Mouse (Mus musculus) forebrain, embryonic 13.5 days (tissue): Measurements from ENCODE around the gene Alkbh1. TPM values are rescaled to one million over a fixed set of nuclear protein-coding genes. Genes with fewer than 3 reads are reported as not detected.

Experiments
- ATAC-seq: fragments of 200-750 bp; cut with Nextera tagmentation; 2 replicates; pipeline ENCODE4 v1.8.0; 2017
- H3K27ac ChIP-seq: fragments of 300-500 bp; sonication (generic); 2 replicates; pipeline ENCODE4 v1.5.1; 2015; ENCODE audit warnings: inconsistent platforms, mild to moderate bottlenecking, moderate library complexity
- H3K27me3 ChIP-seq: fragments of 300-500 bp; sonication (generic); 2 replicates; pipeline ENCODE4 v1.6.1; 2015; ENCODE audit warnings: mild to moderate bottlenecking, inconsistent platforms
- H3K36me3 ChIP-seq: fragments of 300-500 bp; sonication (generic); 2 replicates; pipeline ENCODE4 v1.6.1; 2015; ENCODE audit warnings: mild to moderate bottlenecking, inconsistent platforms; ENCODE audit not compliant: poor library complexity, severe bottlenecking
- H3K4me1 ChIP-seq: fragments of 300-500 bp; sonication (generic); 2 replicates; pipeline ENCODE4 v1.6.1; 2015; ENCODE audit warnings: inconsistent platforms
- H3K4me2 ChIP-seq: fragments of 300-500 bp; sonication (generic); 2 replicates; pipeline ENCODE4 v1.6.1; 2015; ENCODE audit warnings: inconsistent platforms, mild to moderate bottlenecking, moderate library complexity
- H3K4me3 ChIP-seq: fragments of 300-500 bp; sonication (generic); 2 replicates; pipeline ENCODE4 v1.5.1; 2015; ENCODE audit warnings: mild to moderate bottlenecking, inconsistent platforms
- H3K9ac ChIP-seq: fragments of 300-500 bp; sonication (generic); 2 replicates; pipeline ENCODE4 v1.6.1; 2015; ENCODE audit warnings: mild to moderate bottlenecking, inconsistent platforms
- H3K9me3 ChIP-seq: fragments of 300-500 bp; sonication (generic); replicated peaks from 2 replicates; pipeline ENCODE4 v1.6.1; 2016; ENCODE audit warnings: inconsistent platforms
- WGBS: fragments of 180-500 bp; shearing (Covaris S2); methylation state at CpG from one replicate; pipeline ENCODE4 v1.1.7; 2015; 5-methylcytosine and 5-hydroxymethylcytosine counted together
- polyA plus RNA-seq: library from polyadenylated mRNA; unstranded; fragments of >200 nt; fragmentation: Nextera tagmentation; extraction: Ambion mirVana; gene quantifications from 2 replicates; pipeline ENCODE4 v1.2.1, GENCODE M21; 2015

Gene Alkbh1
- polyA plus RNA-seq, 1 experiment from 2014 or later, result 47.2 TPM

GRCm38 (mm10) chr12:87442177-87443114 lies 1.4 kb downstream of the Alkbh1 start:
- peaks cover 29% of the 10 kb centered on the region for H3K4me1 ChIP-seq
- no peak overlapping the region for H3K27ac ChIP-seq
- H3K9me3 ChIP-seq, result no peaks in the 10 kb centered on the region
- peak overlapping the region; percentile 98 for H3K4me3 ChIP-seq
- peak overlapping the region; percentile 89 for H3K9ac ChIP-seq
- WGBS, result 25% methylated on average over 12 of the region's 12 CpGs
- no peak for ATAC-seq
- H3K36me3 ChIP-seq, result peaks cover 54% of the 10 kb centered on the region
- H3K27me3 ChIP-seq, result no peaks in the 10 kb centered on the region
- H3K4me2 ChIP-seq, result peak overlapping the region; percentile 93

- no peaks in the 10 kb centered on the region for H3K9me3 ChIP-seq
- no peak overlapping the region for H3K4me2 ChIP-seq
- ATAC-seq, result no peak
- H3K4me3 ChIP-seq, result no peak overlapping the region
- no peaks in the 10 kb centered on the region for H3K4me1 ChIP-seq
- no peak overlapping the region for H3K27ac ChIP-seq
- peaks cover 89% of the 10 kb centered on the region for H3K36me3 ChIP-seq
- H3K27me3 ChIP-seq, result no peaks in the 10 kb centered on the region
- H3K9ac ChIP-seq, result no peak overlapping the region
- WGBS, result 83% methylated on average over 8 of the region's 8 CpGs
These were observed 14.9 kb downstream of the Alkbh1 start for GRCm38 (mm10) chr12:87428885-87429284.

GRCm38 (mm10) chr12:87428295-87428694 lies 15.5 kb downstream of the Alkbh1 start:
- Histone ChIP-seq H3K36me3 (peaks cover 89% of the 10 kb centered on the region), H3K9me3 (no peaks in the 10 kb centered on the region), H3K9ac (no peak overlapping the region), H3K4me2 (no peak overlapping the region), H3K27me3 (no peaks in the 10 kb centered on the region), H3K27ac (no peak overlapping the region), H3K4me3 (no peak overlapping the region), H3K4me1 (no peaks in the 10 kb centered on the region)
- WGBS, result 78% methylated on average over 2 of the region's 2 CpGs
- no peak for ATAC-seq

DNA sequence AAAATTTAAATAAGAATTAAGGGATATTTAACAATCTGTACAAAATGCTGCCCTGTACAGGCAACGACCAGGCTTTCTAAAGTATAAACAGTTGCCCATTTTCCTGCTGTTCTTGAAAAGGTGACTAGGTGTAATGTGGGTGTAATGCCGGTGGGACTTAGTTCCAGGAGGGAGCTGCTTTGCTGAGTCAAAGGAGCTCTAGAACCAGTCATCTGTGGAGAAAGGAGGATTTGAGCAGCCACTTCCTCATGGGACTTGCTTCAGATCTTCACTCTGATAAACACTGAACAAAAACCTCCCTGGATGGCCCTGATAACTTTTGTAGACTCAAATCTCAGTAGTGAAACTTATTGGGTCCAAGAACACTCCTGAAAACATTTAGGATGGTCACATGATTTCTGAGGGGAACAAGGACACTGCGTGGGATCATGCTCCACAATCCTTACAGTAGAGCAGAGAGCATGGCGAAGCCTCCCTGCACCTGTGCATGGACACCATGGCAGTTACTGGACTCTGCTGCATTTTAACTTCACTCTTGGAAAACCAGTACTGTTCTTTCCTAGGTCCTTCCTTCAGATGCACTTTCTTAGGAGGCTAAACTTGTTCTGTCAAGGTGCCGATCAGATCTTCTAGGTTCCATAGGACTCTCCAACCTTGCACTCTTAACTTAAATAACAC lies 17.3 kb downstream of the Alkbh1 start:
- Histone ChIP-seq H3K27ac (no peak overlapping the region), H3K27me3 (no peaks in the 10 kb centered on the region), H3K36me3 (peaks cover 81% of the 10 kb centered on the region), H3K4me3 (no peak overlapping the region), H3K9ac (no peak overlapping the region), H3K4me2 (no peak overlapping the region), H3K9me3 (no peaks in the 10 kb centered on the region), H3K4me1 (no peaks in the 10 kb centered on the region)
- 92% methylated on average over 5 of the region's 5 CpGs for WGBS
- ATAC-seq, result no peak

DNA sequence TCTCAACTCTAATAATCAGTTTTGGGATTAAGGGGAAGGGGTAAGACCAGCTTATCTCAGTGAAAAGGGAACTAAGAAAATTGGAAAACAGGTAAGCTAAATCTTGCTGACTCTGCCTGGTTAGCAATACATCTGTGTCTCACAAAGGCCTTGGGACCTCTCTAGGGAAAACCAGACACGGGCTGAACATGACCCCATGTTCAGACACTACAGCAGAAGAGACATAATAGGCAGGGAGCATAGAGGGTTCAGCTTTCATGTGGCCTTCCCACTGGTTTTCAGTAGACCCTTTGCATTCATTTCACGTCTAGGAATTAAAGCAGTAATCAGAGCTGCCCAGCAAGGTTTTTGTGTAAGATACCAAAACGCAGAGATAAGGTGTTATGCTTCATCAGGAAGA lies 19.3 kb downstream of the Alkbh1 start:
- no peaks in the 10 kb centered on the region for H3K27me3 ChIP-seq
- H3K4me3 ChIP-seq, result no peak overlapping the region
- ATAC-seq, result no peak
- no peak overlapping the region for H3K27ac ChIP-seq
- H3K9me3 ChIP-seq, result no peaks in the 10 kb centered on the region
- peaks cover 2% of the 10 kb centered on the region; the same call in 1 of the 2 replicates for H3K4me1 ChIP-seq
- no peak overlapping the region for H3K9ac ChIP-seq
- H3K4me2 ChIP-seq, result no peak overlapping the region
- peaks cover 61% of the 10 kb centered on the region for H3K36me3 ChIP-seq
- 26% methylated on average over 3 of the region's 3 CpGs for WGBS

- Histone ChIP-seq H3K36me3 (peaks cover 53% of the 10 kb centered on the region), H3K27ac (no peak overlapping the region), H3K9ac (no peak overlapping the region), H3K4me2 (no peak overlapping the region), H3K4me1 (peaks cover 10% of the 10 kb centered on the region), H3K27me3 (no peaks in the 10 kb centered on the region), H3K9me3 (no peaks in the 10 kb centered on the region), H3K4me3 (no peak overlapping the region)
- WGBS, result 50% methylated on average over 1 of the region's 1 CpGs
- ATAC-seq, result no peak
These were observed 20.1 kb downstream of the Alkbh1 start for GRCm38 (mm10) chr12:87423700-87424099.

DNA sequence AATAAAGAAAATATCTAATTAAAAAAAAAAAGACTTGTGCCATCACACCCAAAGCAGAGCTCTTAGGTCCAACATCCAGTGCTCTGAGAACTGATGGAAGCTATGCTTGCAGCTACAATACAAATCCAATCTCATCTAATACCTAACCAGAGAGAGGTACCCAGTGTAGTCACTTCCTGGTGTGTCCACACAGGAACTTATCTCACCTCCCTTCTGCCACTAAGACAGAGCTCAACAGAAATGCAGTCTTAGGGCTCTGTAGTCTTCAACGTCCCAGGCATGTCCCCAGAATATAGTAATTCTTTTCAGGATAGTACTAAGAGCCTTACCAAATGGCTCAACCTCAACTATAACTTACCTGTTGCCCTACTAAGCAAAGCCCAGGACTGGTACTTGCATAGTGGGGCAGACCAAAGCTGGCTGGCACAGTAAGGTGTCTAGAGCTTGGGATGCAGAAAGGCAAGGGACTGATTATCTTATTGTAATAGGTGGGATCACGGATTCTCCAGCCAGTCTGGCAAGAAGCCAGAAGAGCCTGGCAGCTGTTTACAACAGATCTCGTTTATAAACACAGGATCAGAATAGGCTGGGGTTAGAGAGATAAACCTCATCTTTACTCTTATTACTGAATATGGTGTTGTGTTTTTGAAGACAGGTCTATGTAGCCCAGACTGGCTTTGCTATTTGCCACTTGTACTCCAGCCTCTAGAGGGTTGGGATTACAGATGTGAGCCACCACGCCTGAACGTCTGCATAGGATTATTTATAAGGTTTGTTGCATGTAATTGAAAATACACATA lies 21.9 kb downstream of the Alkbh1 start:
- Histone ChIP-seq H3K4me1 (peaks cover 12% of the 10 kb centered on the region), H3K9ac (no peak overlapping the region), H3K27me3 (no peaks in the 10 kb centered on the region), H3K9me3 (no peaks in the 10 kb centered on the region), H3K4me2 (no peak overlapping the region), H3K4me3 (no peak overlapping the region), H3K36me3 (peaks cover 36% of the 10 kb centered on the region), H3K27ac (no peak overlapping the region)
- WGBS, result 67% methylated on average over 5 of the region's 5 CpGs
- ATAC-seq, result no peak

GRCm38 (mm10) chr12:87419974-87420485 lies 23.8 kb downstream of the Alkbh1 start:
- H3K9me3 ChIP-seq, result no peaks in the 10 kb centered on the region
- H3K27ac ChIP-seq, result peak overlapping the region; percentile 76
- no peak overlapping the region for H3K9ac ChIP-seq
- WGBS, result 77% methylated on average over 12 of the region's 12 CpGs
- no peak overlapping the region for H3K4me3 ChIP-seq
- H3K4me2 ChIP-seq, result no peak overlapping the region
- peaks cover 12% of the 10 kb centered on the region for H3K4me1 ChIP-seq
- H3K27me3 ChIP-seq, result no peaks in the 10 kb centered on the region
- peaks cover 21% of the 10 kb centered on the region for H3K36me3 ChIP-seq
- ATAC-seq, result no peak

GRCm38 (mm10) chr12:87418921-87419320 lies 24.9 kb downstream of the Alkbh1 start:
- no peaks in the 10 kb centered on the region for H3K9me3 ChIP-seq
- peak overlapping the region; percentile 14; the same call in 1 of the 2 replicates for H3K4me2 ChIP-seq
- peak overlapping the region; percentile 76 for H3K27ac ChIP-seq
- 0 out of 2 replicates have a peak overlapping the region, but pooled peaks have one; percentile 12 for H3K9ac ChIP-seq
- peaks cover 12% of the 10 kb centered on the region for H3K4me1 ChIP-seq
- peaks cover 16% of the 10 kb centered on the region for H3K36me3 ChIP-seq
- ATAC-seq, result peak; percentile 87
- 30% methylated on average over 5 of the region's 5 CpGs for WGBS
- no peaks in the 10 kb centered on the region for H3K27me3 ChIP-seq
- no peak overlapping the region for H3K4me3 ChIP-seq

GRCm38 (mm10) chr12:87416690-87417089 lies 27.1 kb downstream of the Alkbh1 start:
- Histone ChIP-seq H3K9ac (no peak overlapping the region), H3K36me3 (no peaks in the 10 kb centered on the region), H3K9me3 (no peaks in the 10 kb centered on the region), H3K27me3 (no peaks in the 10 kb centered on the region), H3K4me2 (no peak overlapping the region), H3K4me3 (no peak overlapping the region), H3K4me1 (peaks cover 12% of the 10 kb centered on the region), H3K27ac (no peak overlapping the region)
- 44% methylated on average over 7 of the region's 7 CpGs for WGBS
- ATAC-seq, result no peak

GRCm38 (mm10) chr12:87415358-87415757 lies 28.5 kb downstream of the Alkbh1 start:
- WGBS, result 78% methylated on average over 4 of the region's 4 CpGs
- H3K36me3 ChIP-seq, result no peaks in the 10 kb centered on the region
- no peak overlapping the region for H3K9ac ChIP-seq
- no peak overlapping the region for H3K4me3 ChIP-seq
- ATAC-seq, result no peak
- no peak overlapping the region for H3K4me2 ChIP-seq
- no peak overlapping the region for H3K27ac ChIP-seq
- H3K27me3 ChIP-seq, result no peaks in the 10 kb centered on the region
- peaks cover 12% of the 10 kb centered on the region for H3K4me1 ChIP-seq
- no peaks in the 10 kb centered on the region for H3K9me3 ChIP-seq
